Mouse (Mus musculus) lung, adult 2 months (tissue): ENCODE measurements around the gene S100a7a.

Source experiments
- CTCF ChIP-seq: fragments of 200-500 bp; IDR thresholded peaks from 2 replicates; pipeline ENCODE4 v1.5.1; 2011; ENCODE audit warnings: mild to moderate bottlenecking, low read length, control low read depth; ENCODE audit not compliant: insufficient read depth
- POLR2A ChIP-seq: fragments of 200-500 bp; IDR thresholded peaks from 2 replicates; pipeline ENCODE4 v1.6.1; 2011; ENCODE audit warnings: low read depth, mild to moderate bottlenecking, control low read depth, low read length, borderline replicate concordance; ENCODE audit errors: extremely low read depth

DNA sequence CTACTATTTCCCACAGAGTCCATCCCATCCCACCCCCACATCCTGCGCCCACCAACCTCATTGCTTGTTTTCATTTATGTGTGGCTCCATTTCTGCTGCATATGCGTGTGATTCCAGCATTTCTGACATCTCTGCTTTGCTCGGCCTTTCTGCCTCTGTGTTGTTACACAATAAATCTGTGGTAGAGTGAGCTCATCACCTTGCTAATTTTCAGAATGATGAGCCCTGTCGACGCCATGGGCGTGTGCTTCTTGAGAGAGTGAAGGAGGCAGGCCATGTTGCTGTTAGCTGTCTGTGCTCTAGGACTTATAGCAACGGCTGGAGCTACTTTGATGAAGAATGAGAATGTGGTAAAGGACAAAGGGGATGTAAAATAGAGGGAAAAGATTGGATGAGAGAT lies 12.8 kb upstream of the S100a7a start:
- TF ChIP-seq CTCF (no peak), POLR2A (no peak)
